In the genomic region with DNA sequence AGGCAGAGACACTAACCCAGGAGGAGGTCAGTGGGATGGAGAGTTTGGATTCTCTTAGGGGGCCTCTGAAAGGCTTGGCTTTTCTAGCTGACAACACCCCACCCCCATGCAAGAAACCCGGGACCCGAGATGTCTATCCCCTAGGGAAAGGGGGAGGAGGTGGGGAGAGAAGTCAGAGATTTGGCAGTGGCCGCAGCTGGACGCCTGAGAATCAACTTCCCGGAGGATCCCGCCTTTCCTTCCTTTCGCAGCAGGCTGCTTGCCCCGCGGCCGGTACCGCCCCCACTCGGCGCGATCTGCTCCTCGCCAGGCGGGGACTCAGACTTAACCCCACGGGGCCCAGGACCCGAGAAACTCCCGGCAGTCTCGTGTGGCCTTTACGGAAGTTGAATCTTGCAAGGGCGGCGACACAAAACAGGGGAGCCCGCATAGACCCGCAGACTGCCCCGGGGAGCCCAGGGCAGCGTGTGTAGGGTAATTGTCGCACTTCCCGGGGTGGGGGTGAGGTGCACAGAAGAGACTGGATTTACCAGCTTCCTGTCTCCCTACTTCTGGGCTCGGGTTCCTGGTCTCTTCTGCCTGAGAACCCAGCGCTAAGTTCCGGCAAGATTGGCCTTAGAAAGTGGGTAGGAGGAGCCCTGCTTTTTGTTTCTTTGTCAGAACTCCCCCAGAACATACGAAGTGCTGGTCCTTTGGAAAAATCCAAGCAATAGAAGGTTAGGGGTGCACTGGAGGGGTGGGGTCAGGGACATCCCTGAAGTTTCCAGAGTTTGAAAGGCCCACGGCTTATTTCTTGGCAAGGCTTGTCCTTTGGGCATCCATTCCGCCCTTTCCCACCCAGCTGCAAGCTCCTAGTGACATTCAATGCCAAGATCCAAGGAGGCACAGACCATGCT, we compare ENCODE assay signal across 8 mouse cellular contexts. TPM values are rescaled to one million over a fixed set of nuclear protein-coding genes. Genes with fewer than 3 reads are reported as not detected.
DNase-seq lines count a peak whose midpoint lies in the region; ATAC-seq lines count a peak whose summit lies in the region.

No protein-coding gene starts in this region.

- H3K4me1 ChIP-seq in embryonic facial prominence, embryonic 13.5 days: peaks cover 42% of the 10 kb centered on the region
- H3K4me1 ChIP-seq in heart, embryonic 12.5 days (replicated peaks): peaks cover 23% of the 10 kb centered on the region
- H3K4me1 ChIP-seq in limb, embryonic 10.5 days: peaks cover 65% of the 10 kb centered on the region
- peaks cover 10% of the 10 kb centered on the region; the same call in 1 of the 2 replicates for H3K4me1 ChIP-seq in neural tube, embryonic 11.5 days (ENCODE audit: control insufficient read depth, insufficient read depth, low read length)

- 1% methylated on average over 35 of the region's 35 CpGs for WGBS in embryonic facial prominence, embryonic 13.5 days
- under 1% methylated on average over 35 of the region's 35 CpGs for WGBS in heart, embryonic 12.5 days
- under 1% methylated on average over 35 of the region's 35 CpGs for WGBS in limb, embryonic 10.5 days
- under 1% methylated on average over 35 of the region's 35 CpGs for WGBS in neural tube, embryonic 11.5 days

- H3K4me3 ChIP-seq in embryonic facial prominence, embryonic 13.5 days: peak overlapping the region; percentile 76
- H3K4me3 ChIP-seq in heart, embryonic 12.5 days: peak overlapping the region; percentile 47
- H3K4me3 ChIP-seq in limb, embryonic 10.5 days: peak overlapping the region; percentile 56
- H3K4me3 ChIP-seq in neural tube, embryonic 11.5 days (ENCODE audit: low read depth, low read length): peak overlapping the region; percentile 10; the same call in 1 of the 2 replicates

- no peak for ATAC-seq in embryonic facial prominence, embryonic 13.5 days (ENCODE audit: insufficient number of reproducible peaks, insufficient read depth, low FRiP score, low TSS enrichment, low read depth)
- no peak for ATAC-seq in heart, embryonic 12.5 days (ENCODE audit: insufficient number of reproducible peaks, low FRiP score)
- no peak for ATAC-seq in neural tube, embryonic 11.5 days (ENCODE audit: insufficient read depth, low FRiP score, low TSS enrichment)

- DNase-seq in MN1 (ENCODE audit: low spot score): peak; percentile 69
- DNase-seq in limb, embryonic 10.5 days (ENCODE audit: low spot score): peak; percentile 69
- DNase-seq in neural tube, embryonic 11.5 days (ENCODE audit: low spot score): peak; percentile 59
- DNase-seq in frontal cortex, postnatal 10 days (ENCODE audit: low spot score in 2 of 2): no peak
- DNase-seq in right cerebral cortex, postnatal 4 days: no peak
- DNase-seq in left cerebral cortex, adult 11 months (ENCODE audit: low spot score): no peak

- peaks cover 84% of the 10 kb centered on the region for H3K27me3 ChIP-seq in embryonic facial prominence, embryonic 13.5 days
- peaks cover 94% of the 10 kb centered on the region for H3K27me3 ChIP-seq in heart, embryonic 12.5 days (replicated peaks)
- peaks cover 100% of the 10 kb centered on the region for H3K27me3 ChIP-seq in limb, embryonic 10.5 days (ENCODE audit: low read depth, poor library complexity, severe bottlenecking)
- peaks cover 91% of the 10 kb centered on the region for H3K27me3 ChIP-seq in neural tube, embryonic 11.5 days (ENCODE audit: control insufficient read depth, insufficient read depth, low read length)

- peak overlapping the region; percentile 94 for H3K27ac ChIP-seq in embryonic facial prominence, embryonic 13.5 days
- no peak overlapping the region for H3K27ac ChIP-seq in heart, embryonic 12.5 days (ENCODE audit: poor library complexity, severe bottlenecking)
- H3K27ac ChIP-seq in limb, embryonic 10.5 days: peak overlapping the region; percentile 74
- H3K27ac ChIP-seq in neural tube, embryonic 11.5 days (ENCODE audit: low read depth, low read length): no peak overlapping the region

- no peaks in the 10 kb centered on the region for H3K36me3 ChIP-seq in embryonic facial prominence, embryonic 13.5 days
- H3K36me3 ChIP-seq in heart, embryonic 12.5 days: no peaks in the 10 kb centered on the region
- H3K36me3 ChIP-seq in limb, embryonic 10.5 days: no peaks in the 10 kb centered on the region
- H3K36me3 ChIP-seq in neural tube, embryonic 11.5 days (ENCODE audit: control insufficient read depth, insufficient read depth, low read length): no peaks in the 10 kb centered on the region

- no peaks in the 10 kb centered on the region for H3K9me3 ChIP-seq in embryonic facial prominence, embryonic 13.5 days
- no peaks in the 10 kb centered on the region for H3K9me3 ChIP-seq in heart, embryonic 12.5 days (replicated peaks)
- H3K9me3 ChIP-seq in limb, embryonic 10.5 days (replicated peaks): no peaks in the 10 kb centered on the region
- H3K9me3 ChIP-seq in neural tube, embryonic 11.5 days (ENCODE audit: control insufficient read depth, low read length): no peaks in the 10 kb centered on the region

- peak overlapping the region; percentile 72 for H3K4me2 ChIP-seq in embryonic facial prominence, embryonic 13.5 days
- peak overlapping the region; percentile 72 for H3K4me2 ChIP-seq in heart, embryonic 12.5 days
- peak overlapping the region; percentile 58 for H3K4me2 ChIP-seq in neural tube, embryonic 11.5 days (ENCODE audit: low read depth)

- peak overlapping the region; percentile 83 for H3K9ac ChIP-seq in embryonic facial prominence, embryonic 13.5 days
- no peak overlapping the region for H3K9ac ChIP-seq in heart, embryonic 12.5 days
- no peak overlapping the region for H3K9ac ChIP-seq in neural tube, embryonic 11.5 days (ENCODE audit: low read length)

RNA-seq across cellular contexts. Expression of gene Six2, which starts 1.1 kb away (rescaled TPM):
- polyA plus RNA-seq in embryonic facial prominence, embryonic 13.5 days (2015; fragmentation: Nextera tagmentation; extraction: Ambion mirVana): 21.3 and 21.9 TPM in 2 replicates
- 0.18 and 0.26 TPM in 2 replicates for polyA plus RNA-seq in heart, embryonic 12.5 days (2016; fragmentation: Nextera tagmentation; extraction: Ambion mirVana)
- polyA plus RNA-seq in limb, embryonic 10.5 days (2016; fragmentation: Nextera tagmentation; extraction: Ambion mirVana): 0.87 and 2.7 TPM in 2 replicates
- polyA plus RNA-seq in neural tube, embryonic 11.5 days (2014; fragmentation: Nextera tagmentation; extraction: Ambion mirVana): 1.5 and 2.1 TPM in 2 replicates

Comparison
In these comparisons a context has a peak if more than half of its experiments do, and no peak if none do; other contexts are left out.
1. DNase-seq: peak in MN1 (single experiment), limb, embryonic 10.5 days (single experiment) and neural tube, embryonic 11.5 days (single experiment); none in frontal cortex, postnatal 10 days (0 of 2), right cerebral cortex, postnatal 4 days (single experiment) and left cerebral cortex, adult 11 months (single experiment).
2. H3K27ac ChIP-seq: peak in embryonic facial prominence, embryonic 13.5 days (single experiment) and limb, embryonic 10.5 days (single experiment); none in heart, embryonic 12.5 days (single experiment) and neural tube, embryonic 11.5 days (single experiment).
3. H3K4me3 ChIP-seq: peak in every context shown above with its lines; median percentile 76 in embryonic facial prominence, embryonic 13.5 days; 56 in limb, embryonic 10.5 days; 47 in heart, embryonic 12.5 days; 10 in neural tube, embryonic 11.5 days.
4. Peak in every context shown above with its lines, with median percentiles within 50 percentile points of each other: H3K4me2 ChIP-seq.